Mouse (Mus musculus): ENCODE results near the gene Fam20c. TPM values are rescaled to one million over a fixed set of nuclear protein-coding genes. Genes with fewer than 3 reads are reported as not detected.

Fam20c gene
- polyA plus RNA-seq, 1 experiment from 2014 or later: 51.2 TPM

DNA sequence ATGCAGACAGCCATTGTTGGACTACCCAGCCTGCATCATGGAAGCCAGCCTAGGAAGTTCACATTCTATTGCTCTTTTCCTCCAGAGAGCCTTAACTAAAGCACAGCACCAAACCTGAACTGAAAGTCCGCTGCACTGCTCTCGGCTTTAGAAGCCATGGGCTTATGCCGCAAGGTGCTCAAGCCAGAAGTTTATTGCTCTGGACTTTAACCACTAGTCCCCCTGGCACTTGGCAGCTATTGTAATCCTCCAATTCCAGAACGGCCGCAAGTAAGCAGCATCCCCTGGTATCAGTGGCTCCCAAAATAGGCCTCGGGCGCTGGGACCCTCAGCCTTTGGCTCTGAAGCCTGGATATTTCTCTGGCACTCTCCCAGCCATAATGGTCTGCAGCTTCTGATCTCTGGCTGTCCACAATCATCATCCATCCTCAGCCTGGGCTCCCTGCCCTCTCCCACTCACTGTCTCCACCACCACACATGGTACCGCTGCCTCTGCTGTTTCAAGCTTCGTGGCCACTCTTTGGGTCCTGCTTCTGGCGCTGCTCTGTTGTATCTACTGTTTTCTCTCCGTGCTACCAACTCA, 20.9 kb upstream of the Fam20c start:
- ATAC-seq (ENCODE audit: low FRiP score, low TSS enrichment) (no peak), DNase-seq (no peak)
- H3K27me3 ChIP-seq (ENCODE audit: control insufficient read depth, insufficient read depth, low read length): no peaks in the 10 kb centered on the region
- 96% methylated on average over 11 of the region's 11 CpGs for WGBS
- no peaks in the 10 kb centered on the region for H3K4me1 ChIP-seq (ENCODE audit: control insufficient read depth, insufficient read depth, low read length)
- H3K9me3 ChIP-seq (ENCODE audit: control insufficient read depth, low read length): no peaks in the 10 kb centered on the region
- no peak overlapping the region for H3K4me2 ChIP-seq (ENCODE audit: low read length)
- H3K9ac ChIP-seq (replicated peaks; ENCODE audit: low read length): no peak overlapping the region
- no peak overlapping the region for H3K27ac ChIP-seq (replicated peaks; ENCODE audit: low read depth, low read length)
- no peak overlapping the region for H3K4me3 ChIP-seq (replicated peaks; ENCODE audit: low read depth, low read length)
- no peaks in the 10 kb centered on the region for H3K36me3 ChIP-seq (ENCODE audit: control insufficient read depth, insufficient read depth, low read length)

DNA sequence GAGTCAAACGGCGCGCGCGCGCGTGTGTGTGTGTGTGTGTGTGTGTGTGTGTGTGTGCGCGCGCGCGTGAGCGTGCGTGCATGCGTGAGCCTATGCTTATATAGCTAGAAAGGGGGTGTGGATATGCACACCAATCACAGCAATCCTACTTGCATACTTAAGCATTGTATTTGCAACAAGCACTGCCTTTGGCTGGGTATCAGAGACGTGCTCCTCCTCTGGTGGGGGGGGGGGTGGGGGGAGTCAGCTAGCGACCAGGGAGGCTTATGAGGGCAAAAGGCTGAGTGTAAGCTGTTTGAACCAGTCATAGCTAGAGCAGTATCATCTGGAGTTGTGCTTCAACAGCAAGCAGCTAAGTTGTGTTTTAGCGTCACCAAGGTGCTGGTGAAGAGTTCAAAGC, 20.3 kb upstream of the Fam20c start:
- no peaks in the 10 kb centered on the region for H3K36me3 ChIP-seq (ENCODE audit: control insufficient read depth, insufficient read depth, low read length)
- H3K4me3 ChIP-seq (replicated peaks; ENCODE audit: low read depth, low read length): no peak overlapping the region
- no peaks in the 10 kb centered on the region for H3K9me3 ChIP-seq (ENCODE audit: control insufficient read depth, low read length)
- H3K27ac ChIP-seq (replicated peaks; ENCODE audit: low read depth, low read length): no peak overlapping the region
- 85% methylated on average over 18 of the region's 18 CpGs for WGBS
- DNase-seq (no peak), ATAC-seq (ENCODE audit: low FRiP score, low TSS enrichment) (no peak)
- H3K4me1 ChIP-seq (ENCODE audit: control insufficient read depth, insufficient read depth, low read length): no peaks in the 10 kb centered on the region
- no peaks in the 10 kb centered on the region for H3K27me3 ChIP-seq (ENCODE audit: control insufficient read depth, insufficient read depth, low read length)
- H3K4me2 ChIP-seq (ENCODE audit: low read length): no peak overlapping the region
- H3K9ac ChIP-seq (replicated peaks; ENCODE audit: low read length): no peak overlapping the region

DNA sequence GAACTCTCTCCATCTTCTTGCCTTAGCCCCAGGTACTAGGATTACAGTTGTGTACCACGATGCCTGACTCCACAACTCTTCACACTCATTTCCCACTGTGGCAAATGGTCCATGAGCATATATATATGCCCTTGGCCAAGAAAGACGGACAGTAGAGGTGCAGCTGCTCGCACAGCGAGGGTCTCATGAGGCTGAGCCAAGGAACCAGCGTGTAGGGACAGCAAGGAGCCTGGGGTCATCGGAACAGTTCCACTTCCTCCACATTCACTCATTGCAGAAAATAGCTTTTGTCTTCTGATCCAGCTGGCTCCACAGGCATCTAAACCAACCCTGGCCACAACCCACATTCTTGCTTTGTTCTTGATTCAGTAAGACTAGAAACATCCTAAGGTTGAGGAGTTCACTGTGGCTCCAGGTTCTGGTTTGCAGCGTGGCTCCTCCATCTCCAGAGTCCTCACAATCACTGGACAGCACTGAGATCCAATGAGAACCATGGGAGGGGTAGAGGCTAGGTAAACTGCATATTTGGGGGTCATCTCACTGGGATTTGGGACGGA, 19.0 kb upstream of the Fam20c start:
- Histone ChIP-seq H3K9ac (replicated peaks; ENCODE audit: low read length) (no peak overlapping the region), H3K36me3 (ENCODE audit: control insufficient read depth, insufficient read depth, low read length) (no peaks in the 10 kb centered on the region), H3K4me1 (ENCODE audit: control insufficient read depth, insufficient read depth, low read length) (no peaks in the 10 kb centered on the region), H3K27me3 (ENCODE audit: control insufficient read depth, insufficient read depth, low read length) (no peaks in the 10 kb centered on the region), H3K4me2 (ENCODE audit: low read length) (no peak overlapping the region), H3K9me3 (ENCODE audit: control insufficient read depth, low read length) (no peaks in the 10 kb centered on the region), H3K27ac (replicated peaks; ENCODE audit: low read depth, low read length) (no peak overlapping the region), H3K4me3 (replicated peaks; ENCODE audit: low read depth, low read length) (no peak overlapping the region)
- ATAC-seq (ENCODE audit: low FRiP score, low TSS enrichment) (no peak), DNase-seq (no peak)
- 84% methylated on average over 8 of the region's 8 CpGs for WGBS

- no peaks in the 10 kb centered on the region for H3K9me3 ChIP-seq (ENCODE audit: control insufficient read depth, low read length)
- DNase-seq (no peak), ATAC-seq (ENCODE audit: low FRiP score, low TSS enrichment) (no peak)
- no peaks in the 10 kb centered on the region for H3K36me3 ChIP-seq (ENCODE audit: control insufficient read depth, insufficient read depth, low read length)
- H3K9ac ChIP-seq (replicated peaks; ENCODE audit: low read length): no peak overlapping the region
- H3K4me3 ChIP-seq (replicated peaks; ENCODE audit: low read depth, low read length): no peak overlapping the region
- WGBS: 74% methylated on average over 3 of the region's 3 CpGs
- H3K4me2 ChIP-seq (ENCODE audit: low read length): no peak overlapping the region
- H3K27ac ChIP-seq (replicated peaks; ENCODE audit: low read depth, low read length): no peak overlapping the region
- H3K27me3 ChIP-seq (ENCODE audit: control insufficient read depth, insufficient read depth, low read length): no peaks in the 10 kb centered on the region
- peaks cover 7% of the 10 kb centered on the region; the same call in 1 of the 2 replicates for H3K4me1 ChIP-seq (ENCODE audit: control insufficient read depth, insufficient read depth, low read length)
Observed at GRCm38 (mm10) chr5:138740150-138740549, 14.2 kb upstream of the Fam20c start.

GRCm38 (mm10) chr5:138741516-138741915, 12.8 kb upstream of the Fam20c start:
- 81% methylated on average over 5 of the region's 5 CpGs for WGBS
- Histone ChIP-seq H3K4me2 (ENCODE audit: low read length) (no peak overlapping the region), H3K4me3 (replicated peaks; ENCODE audit: low read depth, low read length) (no peak overlapping the region), H3K27ac (replicated peaks; ENCODE audit: low read depth, low read length) (no peak overlapping the region), H3K27me3 (ENCODE audit: control insufficient read depth, insufficient read depth, low read length) (no peaks in the 10 kb centered on the region), H3K36me3 (ENCODE audit: control insufficient read depth, insufficient read depth, low read length) (no peaks in the 10 kb centered on the region), H3K9ac (replicated peaks; ENCODE audit: low read length) (no peak overlapping the region), H3K4me1 (ENCODE audit: control insufficient read depth, insufficient read depth, low read length) (peaks cover 7% of the 10 kb centered on the region; the same call in 1 of the 2 replicates), H3K9me3 (ENCODE audit: control insufficient read depth, low read length) (no peaks in the 10 kb centered on the region)
- DNase-seq (no peak), ATAC-seq (ENCODE audit: low FRiP score, low TSS enrichment) (no peak)

DNA sequence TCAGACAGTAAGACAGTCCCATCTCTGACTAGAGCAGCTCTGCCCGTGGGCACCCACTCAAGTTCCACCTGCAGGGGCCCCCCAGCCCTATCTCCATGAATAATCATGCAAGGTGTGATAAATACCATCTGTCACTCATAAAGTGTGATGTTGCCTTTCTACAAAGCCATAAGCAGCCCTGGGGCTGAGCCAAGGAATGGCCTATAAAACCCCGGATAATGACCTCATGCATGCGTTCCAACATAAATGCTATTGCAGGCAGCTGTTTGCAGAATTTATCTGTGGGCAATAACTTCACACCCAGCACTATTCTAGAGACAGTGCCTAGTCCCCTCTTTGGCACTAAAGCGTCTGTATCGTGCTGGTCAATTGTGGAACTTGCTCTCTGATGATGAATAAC, 12.0 kb upstream of the Fam20c start:
- Histone ChIP-seq H3K9ac (replicated peaks; ENCODE audit: low read length) (no peak overlapping the region), H3K4me3 (replicated peaks; ENCODE audit: low read depth, low read length) (no peak overlapping the region), H3K4me1 (ENCODE audit: control insufficient read depth, insufficient read depth, low read length) (peaks cover 7% of the 10 kb centered on the region; the same call in 1 of the 2 replicates), H3K36me3 (ENCODE audit: control insufficient read depth, insufficient read depth, low read length) (no peaks in the 10 kb centered on the region), H3K4me2 (ENCODE audit: low read length) (no peak overlapping the region), H3K9me3 (ENCODE audit: control insufficient read depth, low read length) (no peaks in the 10 kb centered on the region), H3K27me3 (ENCODE audit: control insufficient read depth, insufficient read depth, low read length) (no peaks in the 10 kb centered on the region), H3K27ac (replicated peaks; ENCODE audit: low read depth, low read length) (no peak overlapping the region)
- ATAC-seq (ENCODE audit: low FRiP score, low TSS enrichment): no peak
- WGBS: 77% methylated on average over 5 of the region's 5 CpGs
- DNase-seq: no peak

GRCm38 (mm10) chr5:138743631-138744030, 10.7 kb upstream of the Fam20c start:
- Histone ChIP-seq H3K36me3 (ENCODE audit: control insufficient read depth, insufficient read depth, low read length) (no peaks in the 10 kb centered on the region), H3K4me2 (ENCODE audit: low read length) (no peak overlapping the region), H3K27me3 (ENCODE audit: control insufficient read depth, insufficient read depth, low read length) (no peaks in the 10 kb centered on the region), H3K4me1 (ENCODE audit: control insufficient read depth, insufficient read depth, low read length) (peaks cover 7% of the 10 kb centered on the region; the same call in 1 of the 2 replicates), H3K4me3 (replicated peaks; ENCODE audit: low read depth, low read length) (no peak overlapping the region), H3K9me3 (ENCODE audit: control insufficient read depth, low read length) (no peaks in the 10 kb centered on the region), H3K27ac (replicated peaks; ENCODE audit: low read depth, low read length) (no peak overlapping the region), H3K9ac (replicated peaks; ENCODE audit: low read length) (no peak overlapping the region)
- no peak for DNase-seq
- ATAC-seq (ENCODE audit: low FRiP score, low TSS enrichment): no peak
- 56% methylated on average over 2 of the region's 2 CpGs for WGBS

GRCm38 (mm10) chr5:138745378-138746099, 8.8 kb upstream of the Fam20c start:
- no peaks in the 10 kb centered on the region for H3K27me3 ChIP-seq (ENCODE audit: control insufficient read depth, insufficient read depth, low read length)
- peaks cover 7% of the 10 kb centered on the region; the same call in 1 of the 2 replicates for H3K4me1 ChIP-seq (ENCODE audit: control insufficient read depth, insufficient read depth, low read length)
- H3K27ac ChIP-seq (replicated peaks; ENCODE audit: low read depth, low read length): no peak overlapping the region
- H3K4me2 ChIP-seq (ENCODE audit: low read length): no peak overlapping the region
- 88% methylated on average over 5 of the region's 5 CpGs for WGBS
- no peak overlapping the region for H3K4me3 ChIP-seq (replicated peaks; ENCODE audit: low read depth, low read length)
- no peak overlapping the region for H3K9ac ChIP-seq (replicated peaks; ENCODE audit: low read length)
- no peaks in the 10 kb centered on the region for H3K9me3 ChIP-seq (ENCODE audit: control insufficient read depth, low read length)
- no peaks in the 10 kb centered on the region for H3K36me3 ChIP-seq (ENCODE audit: control insufficient read depth, insufficient read depth, low read length)
- DNase-seq (no peak), ATAC-seq (ENCODE audit: low FRiP score, low TSS enrichment) (no peak)
